Mouse (Mus musculus): ENCODE results near the gene Dlgap4. TPM values are rescaled to one million over a fixed set of nuclear protein-coding genes. Genes with fewer than 3 reads are reported as not detected.

The Dlgap4 gene
- total and polyA plus RNA-seq, 3 experiments: 10.4 to 39.6 TPM; not detected in 1

DNA sequence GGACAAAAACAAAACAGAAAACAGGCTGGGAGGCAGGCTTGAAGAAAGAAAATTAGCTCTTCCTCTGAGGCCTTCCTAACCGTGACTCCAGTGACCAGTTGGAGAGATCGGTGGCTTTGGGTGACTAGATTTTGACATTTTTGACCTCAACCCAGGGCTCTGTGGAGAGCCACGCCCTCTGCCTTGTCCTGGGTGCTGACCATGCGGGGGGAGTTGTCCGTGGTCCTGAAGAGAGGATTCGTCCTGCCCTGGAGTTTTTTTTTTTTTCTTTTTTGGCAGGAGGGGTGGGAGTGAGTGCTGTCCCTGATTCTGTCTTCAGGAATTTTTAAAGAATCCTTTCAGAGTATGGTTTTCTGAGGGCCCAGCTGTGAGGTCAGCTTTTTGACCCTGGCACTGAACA, 63.4 kb downstream of the Dlgap4 start:
- no peak overlapping the region for H3K27ac ChIP-seq (ENCODE audit: control insufficient read depth, low read depth, low read length)
- H3K79me2 ChIP-seq (ENCODE audit: control insufficient read depth, insufficient read depth, low read length, poor library complexity): no peaks in the 10 kb centered on the region
- no peaks in the 10 kb centered on the region for H3K36me3 ChIP-seq (ENCODE audit: control insufficient read depth in 1 of 2, insufficient read depth in 2 of 2, low read length in 2 of 2)
- peaks cover 0 to 3% of the 10 kb centered on the region in 2 experiments; a peak in 1 of 4 replicates for H3K27me3 ChIP-seq (ENCODE audit: control insufficient read depth in 1 of 2, insufficient read depth in 2 of 2, low read length in 2 of 2)
- no peak for TF ChIP-seq MAFK (IDR thresholded peaks at IDR 0.05; ENCODE audit: borderline replicate concordance, low read depth, low read length)
- TF ChIP-seq MXI1 (IDR thresholded peaks at IDR 0.05; ENCODE audit: low read depth, low read length): peak; percentile 87
- TF ChIP-seq ELF1 (IDR thresholded peaks at IDR 0.05; ENCODE audit: low read depth, low read length): no peak
- TF ChIP-seq GABPA (IDR thresholded peaks at IDR 0.05; ENCODE audit: low read depth, low read length): no peak
- no peak for TF ChIP-seq POLR2AphosphoS5 (IDR thresholded peaks at IDR 0.05; ENCODE audit: borderline replicate concordance, low read depth, low read length)
- peak; percentile 90 for TF ChIP-seq SIN3A (IDR thresholded peaks at IDR 0.05; ENCODE audit: low read length)
- TF ChIP-seq RAD21 (IDR thresholded peaks at IDR 0.05; ENCODE audit: low read depth, low read length): no peak
- no peak for TF ChIP-seq NRF1 (IDR thresholded peaks at IDR 0.05; ENCODE audit: insufficient read depth, low read depth, low read length, poor library complexity, severe bottlenecking)
- no peak for TF ChIP-seq JUND (IDR thresholded peaks at IDR 0.05; ENCODE audit: low read depth, low read length)
- no peak for TF ChIP-seq BHLHE40 (IDR thresholded peaks at IDR 0.05; ENCODE audit: borderline replicate concordance, low read depth, low read length)
- TF ChIP-seq HCFC1 (IDR thresholded peaks at IDR 0.05; ENCODE audit: low read depth, low read length): no peak
- H3K4me1 ChIP-seq (ENCODE audit: control insufficient read depth in 1 of 2, insufficient read depth in 2 of 2, low read length in 2 of 2): no peaks in the 10 kb centered on the region
- no peak overlapping the region for H3K4me3 ChIP-seq (ENCODE audit: control insufficient read depth in 1 of 2, insufficient read depth in 1 of 2, low read depth in 2 of 2, low read length in 2 of 2)
- no peaks in the 10 kb centered on the region for H3K9me3 ChIP-seq (replicated peaks; ENCODE audit: insufficient read depth, low read length)
- DNase-seq (ENCODE audit: low read depth, low spot score): peak; percentile 33
- no peak overlapping the region for H3K9ac ChIP-seq (ENCODE audit: control insufficient read depth, low read depth, low read length, poor library complexity, severe bottlenecking)

DNA sequence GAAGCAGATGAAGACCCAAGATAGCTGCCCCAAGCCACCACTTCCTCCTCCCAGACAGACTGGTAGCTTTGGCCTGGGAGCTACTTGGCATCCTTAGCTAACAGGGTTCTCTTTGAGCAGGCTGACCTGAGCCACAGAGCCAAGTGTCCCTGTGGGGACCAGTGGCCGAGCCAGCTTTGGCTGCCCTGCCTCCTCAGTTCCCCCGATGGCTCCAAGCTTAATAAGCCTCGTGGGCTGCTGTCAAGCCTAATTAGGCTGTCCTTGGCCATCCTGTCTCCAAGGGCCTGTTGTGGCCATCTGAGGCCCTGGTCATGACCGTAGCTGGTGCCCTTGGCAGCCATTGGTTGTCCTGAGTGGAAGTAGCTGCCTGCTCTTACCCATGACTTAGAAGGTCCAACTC, 64.6 kb downstream of the Dlgap4 start:
- Histone ChIP-seq H3K4me3 (ENCODE audit: control insufficient read depth in 1 of 2, insufficient read depth in 1 of 2, low read depth in 2 of 2, low read length in 2 of 2) (no peak overlapping the region), H3K79me2 (ENCODE audit: control insufficient read depth, insufficient read depth, low read length, poor library complexity) (no peaks in the 10 kb centered on the region), H3K4me1 (ENCODE audit: control insufficient read depth in 1 of 2, insufficient read depth in 2 of 2, low read length in 2 of 2) (no peaks in the 10 kb centered on the region), H3K36me3 (ENCODE audit: control insufficient read depth in 1 of 2, insufficient read depth in 2 of 2, low read length in 2 of 2) (no peaks in the 10 kb centered on the region), H3K9ac (ENCODE audit: control insufficient read depth, low read depth, low read length, poor library complexity, severe bottlenecking) (no peak overlapping the region), H3K9me3 (replicated peaks; ENCODE audit: insufficient read depth, low read length) (no peaks in the 10 kb centered on the region), H3K27ac (ENCODE audit: control insufficient read depth, low read depth, low read length) (no peak overlapping the region), H3K27me3 (ENCODE audit: control insufficient read depth in 1 of 2, insufficient read depth in 2 of 2, low read length in 2 of 2) (peaks cover 0 to 2% of the 10 kb centered on the region in 2 experiments; a peak in 1 of 4 replicates)
- DNase-seq (ENCODE audit: low read depth, low spot score): no peak
- TF ChIP-seq MXI1 (IDR thresholded peaks at IDR 0.05; ENCODE audit: low read depth, low read length) (no peak), GABPA (IDR thresholded peaks at IDR 0.05; ENCODE audit: low read depth, low read length) (no peak), UBTF (IDR thresholded peaks at IDR 0.05; ENCODE audit: borderline replicate concordance, insufficient read depth, low read depth, low read length) (no peak), BHLHE40 (IDR thresholded peaks at IDR 0.05; ENCODE audit: borderline replicate concordance, low read depth, low read length) (no peak), E2F4 (IDR thresholded peaks at IDR 0.05; ENCODE audit: borderline replicate concordance, low read depth, low read length) (no peak), ETS1 (IDR thresholded peaks at IDR 0.05; ENCODE audit: low read depth, low read length) (no peak), RAD21 (IDR thresholded peaks at IDR 0.05; ENCODE audit: low read depth, low read length) (no peak), ZNF384 (IDR thresholded peaks at IDR 0.05; ENCODE audit: low read depth, low read length) (no peak), TCF12 (IDR thresholded peaks at IDR 0.05; ENCODE audit: low read depth, low read length) (no peak), MAX (IDR thresholded peaks at IDR 0.05; ENCODE audit: low read length) (no peak), ELF1 (IDR thresholded peaks at IDR 0.05; ENCODE audit: low read depth, low read length) (no peak), MAZ (IDR thresholded peaks at IDR 0.05; ENCODE audit: low read depth, low read length) (no peak), MYB (IDR thresholded peaks at IDR 0.05; ENCODE audit: low read depth, low read length) (no peak), ZC3H11A (IDR thresholded peaks at IDR 0.05; ENCODE audit: low read depth, low read length) (no peak), MEF2A (IDR thresholded peaks at IDR 0.05; ENCODE audit: extremely low read depth, insufficient replicate concordance, low read depth, low read length, poor library complexity, severe bottlenecking) (no peak), MAFK (IDR thresholded peaks at IDR 0.05; ENCODE audit: borderline replicate concordance, low read depth, low read length) (no peak), POLR2A (IDR thresholded peaks at IDR 0.05; ENCODE audit: control insufficient read depth in 1 of 2, insufficient read depth in 1 of 2, low read depth in 1 of 2, low read length in 2 of 2, poor library complexity in 1 of 2) (no peak), POLR2AphosphoS2 (IDR thresholded peaks at IDR 0.05; ENCODE audit: low read length) (no peak)
